Mouse (Mus musculus) urinary bladder, postnatal 0 days (tissue): ENCODE data around the gene Ptprg. TPM values are rescaled to one million over a fixed set of nuclear protein-coding genes. Genes with fewer than 3 reads are reported as not detected.

Experiments used
- polyA plus RNA-seq: library from polyadenylated mRNA; unstranded; fragments of >200 nt; fragmentation: Nextera tagmentation; extraction: Ambion mirVana; gene quantifications from 2 replicates; pipeline ENCODE4 v1.2.1, GENCODE M21; 2015

Ptprg gene
- 7.9 and 10.5 TPM in 2 replicates for polyA plus RNA-seq

GRCm38 (mm10) chr14:11553273-11553665 lies at the start of gene Ptprg:
Ptprg (plus strand) TSS chr14:11553532.

GRCm38 (mm10) chr14:12283641-12284040 lies 730.3 kb downstream of the Ptprg start, which contains the start of gene Gm49355:
Gm49355 (plus strand) TSS chr14:12283976.

GRCm38 (mm10) chr14:12284141-12284912 lies 731.0 kb downstream of the Ptprg start, which contains the start of gene 3830406C13Rik:
3830406C13Rik (plus strand) TSS chr14:12284173.

Other genes starting within 250 kb of the Ptprg start
- 1.7 and 1.9 TPM in 2 replicates for gene Gm3839, start 196.8 kb upstream of the Ptprg start, polyA plus RNA-seq